Mouse (Mus musculus) 416B (cell line): ENCODE measurements around the gene Dapl1.

Experiments
- DNase-seq: peaks from one replicate; pipeline ENCODE4 v3.0.0; 2011; ENCODE audit warnings: low read depth

Dapl1 gene

DNA sequence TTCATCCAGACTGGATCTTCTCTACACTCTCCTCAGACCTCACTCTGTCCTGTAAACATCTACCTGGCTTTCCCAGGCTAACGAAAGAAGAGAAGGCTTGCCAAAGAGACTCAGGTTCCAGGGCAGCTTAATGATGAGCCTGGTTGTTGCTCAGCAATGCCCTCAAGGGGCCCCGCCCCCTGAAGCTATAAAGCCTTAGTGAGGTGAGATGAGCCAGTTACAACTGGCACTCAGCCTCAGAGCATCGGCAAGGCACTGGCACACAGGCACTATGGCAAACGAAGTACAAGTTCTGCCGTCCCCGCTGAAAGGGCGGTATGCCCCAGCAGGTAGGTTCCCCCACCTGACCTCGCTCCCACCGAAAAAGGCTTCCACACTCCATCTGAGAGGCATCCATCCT is at the start of gene Dapl1:
Gene Dapl1, plus strand, starts transcription at position 216 of the 400 bp plus-strand sequence.
- no peak for DNase-seq

DNA sequence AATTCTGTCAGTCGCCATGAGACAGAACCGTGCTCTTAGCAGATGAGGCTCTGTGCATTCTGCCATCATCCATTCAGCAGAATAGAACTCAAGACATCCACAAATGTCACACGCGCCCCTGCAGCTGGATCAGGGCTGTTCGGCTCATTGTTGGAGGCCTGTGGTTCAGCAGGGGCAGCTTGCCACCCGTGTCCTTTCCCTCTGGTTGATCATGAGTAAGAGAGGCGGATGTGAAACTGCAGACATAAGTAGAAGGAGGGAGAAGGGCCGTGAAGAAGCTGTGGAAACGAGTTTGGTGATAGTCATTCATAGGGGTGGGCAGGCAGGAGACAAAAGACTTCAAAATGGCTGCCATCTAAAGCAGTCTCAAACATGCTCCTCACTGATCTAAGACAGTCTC is 49.6 kb upstream of the Dapl1 start:
- DNase-seq = no peak

DNA sequence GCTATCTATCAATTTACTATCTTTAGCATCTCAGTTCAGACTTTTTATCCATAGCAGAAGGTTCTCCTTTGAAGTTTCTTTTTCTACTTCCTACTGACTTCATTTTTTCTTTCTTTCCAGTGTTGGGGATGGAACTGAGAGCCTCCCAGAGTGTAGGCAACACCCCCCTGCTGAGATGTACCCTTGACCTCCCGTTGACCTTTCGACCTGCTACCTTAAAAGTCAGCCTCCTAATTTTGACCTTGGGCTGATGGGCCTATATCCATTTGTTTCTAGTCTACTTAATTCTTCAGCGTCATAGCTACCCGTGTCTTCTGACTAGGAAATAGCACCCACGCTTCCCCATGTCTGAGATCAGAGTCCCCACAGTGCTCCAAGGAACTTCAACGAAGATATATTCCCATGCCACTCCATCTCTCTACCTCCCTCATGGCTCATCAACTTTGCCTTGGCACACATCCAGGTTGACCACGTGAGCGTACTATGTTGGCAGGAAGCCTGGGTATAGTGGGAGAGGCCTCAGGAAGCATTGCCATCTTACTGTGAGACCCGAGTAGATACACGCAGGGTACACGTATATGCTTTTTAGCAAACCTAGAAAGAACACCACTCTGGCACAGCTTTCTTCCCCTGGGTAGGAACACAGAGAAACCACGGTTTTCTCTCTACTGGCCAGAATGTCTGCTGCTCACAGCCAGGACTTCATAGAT is 46.6 kb upstream of the Dapl1 start:
- DNase-seq = peak; percentile 88

DNA sequence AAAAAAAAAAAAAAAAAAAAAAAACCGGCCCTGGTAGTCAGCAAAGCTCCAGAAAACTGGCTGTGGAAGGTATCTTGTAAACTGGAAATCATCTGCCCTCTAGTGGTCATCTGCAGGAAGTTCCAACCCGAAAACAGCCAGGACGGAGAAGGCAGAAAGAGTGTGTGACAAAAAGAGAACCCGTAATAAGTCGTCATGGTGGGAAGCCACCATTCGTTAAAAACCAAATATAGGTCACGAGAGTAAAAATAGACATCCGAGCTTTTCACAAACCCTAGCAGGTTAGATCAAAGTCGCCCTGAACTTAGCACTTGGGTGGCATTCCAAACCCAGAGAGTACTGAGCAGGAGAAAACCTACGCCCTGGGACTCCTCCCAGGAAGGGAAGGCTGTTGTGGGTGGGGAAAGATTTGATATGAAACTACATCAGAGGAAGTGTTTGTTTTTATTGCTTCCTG is 45.9 kb upstream of the Dapl1 start:
- peak; percentile 89 for DNase-seq

DNA sequence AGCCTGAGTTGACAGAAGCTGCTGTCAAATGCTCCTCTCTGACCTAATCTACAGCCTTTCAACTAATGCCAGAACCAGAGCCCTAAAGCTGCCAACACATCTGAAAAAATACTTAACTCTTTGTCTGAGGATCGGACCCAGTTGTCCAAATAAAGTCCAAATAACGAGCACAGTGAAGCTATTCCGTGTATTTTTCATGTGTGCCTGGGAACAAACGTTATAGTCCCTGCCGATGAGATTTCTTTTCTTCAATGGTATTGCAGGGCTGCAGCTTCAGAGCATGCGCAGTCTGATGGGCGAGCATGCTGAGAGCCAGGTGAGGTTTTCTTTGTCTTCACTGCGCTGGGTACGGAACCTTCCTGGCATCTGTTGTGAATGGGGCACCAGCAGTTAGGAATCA is 44.6 kb upstream of the Dapl1 start:
- DNase-seq = no peak

DNA sequence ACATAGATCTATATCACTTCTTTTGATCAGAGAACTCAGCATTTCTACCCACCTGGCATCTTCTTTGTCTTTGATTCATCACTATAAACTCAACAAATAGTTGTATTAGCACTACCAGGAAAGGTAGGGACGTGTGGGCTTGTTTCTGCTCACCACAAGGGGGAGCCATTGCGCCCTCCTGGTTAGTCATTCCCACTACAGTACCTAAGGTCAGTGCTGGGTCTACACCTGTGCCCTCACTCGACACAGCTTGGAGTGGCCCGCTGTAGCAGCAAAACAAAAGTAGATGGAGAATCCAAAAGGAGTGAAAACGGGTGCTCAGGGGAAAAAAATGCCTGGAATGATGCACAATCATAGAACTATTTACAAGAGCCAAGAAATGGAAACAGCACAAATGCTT is 44.0 kb upstream of the Dapl1 start:
- peak; percentile 66 for DNase-seq

DNA sequence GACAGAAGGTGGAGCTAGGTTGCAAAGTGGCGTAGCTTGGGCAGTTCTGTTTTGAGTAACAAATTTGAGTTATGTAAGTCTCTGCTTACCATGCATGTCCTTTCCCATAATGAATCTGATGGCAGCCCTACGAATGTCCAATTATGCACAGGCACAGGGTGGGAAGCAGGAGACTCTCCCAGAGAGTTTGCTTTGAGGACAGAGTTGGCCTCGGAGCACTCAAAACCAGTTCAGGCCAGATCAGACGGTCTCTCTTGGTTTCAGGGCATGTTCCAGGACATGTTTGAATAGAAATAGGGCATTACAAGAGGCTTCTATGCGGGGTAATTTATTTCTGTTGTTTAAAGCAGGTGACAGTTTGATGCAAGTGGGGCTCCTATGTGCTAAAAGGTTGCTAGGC is 42.8 kb upstream of the Dapl1 start:
- DNase-seq = no peak

DNA sequence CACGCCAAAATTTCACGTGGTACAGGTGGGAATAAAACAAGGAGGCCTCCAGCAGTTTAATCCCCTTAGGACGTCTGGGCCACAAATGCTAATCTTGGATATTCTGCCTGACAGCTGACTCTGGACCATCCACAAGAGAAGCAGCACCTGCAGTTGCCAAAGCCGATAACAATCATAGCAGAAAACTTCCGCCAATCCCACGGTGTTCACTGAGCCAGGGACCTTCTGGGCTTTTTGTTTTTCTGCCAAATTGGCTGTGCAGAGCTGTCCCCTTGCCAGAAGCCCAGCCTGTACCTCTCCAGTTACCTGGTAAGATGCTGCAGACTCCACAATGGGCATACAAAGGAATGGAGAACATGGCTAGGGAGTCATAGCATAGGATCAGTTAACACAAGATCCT is 37.8 kb upstream of the Dapl1 start:
- DNase-seq = no peak

DNA sequence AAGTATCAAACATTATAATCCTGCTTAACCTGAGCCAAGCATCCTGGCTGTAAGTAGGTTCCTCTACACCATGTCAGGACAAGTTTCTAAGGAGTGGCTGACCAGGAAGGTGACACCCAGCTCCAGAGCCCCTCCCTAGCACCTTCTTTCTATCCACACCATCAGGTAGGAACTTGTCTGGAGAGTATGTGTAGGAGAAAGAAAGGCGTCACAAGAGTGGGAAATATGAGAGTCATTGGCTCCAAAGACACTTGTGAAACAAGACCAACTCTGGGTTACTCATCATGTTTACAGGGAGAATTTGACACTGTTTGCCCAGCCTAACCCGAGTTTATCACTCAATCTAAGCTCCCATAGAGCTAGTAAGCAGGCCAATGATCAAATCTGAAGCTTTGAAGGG is 36.7 kb upstream of the Dapl1 start:
- DNase-seq = no peak

DNA sequence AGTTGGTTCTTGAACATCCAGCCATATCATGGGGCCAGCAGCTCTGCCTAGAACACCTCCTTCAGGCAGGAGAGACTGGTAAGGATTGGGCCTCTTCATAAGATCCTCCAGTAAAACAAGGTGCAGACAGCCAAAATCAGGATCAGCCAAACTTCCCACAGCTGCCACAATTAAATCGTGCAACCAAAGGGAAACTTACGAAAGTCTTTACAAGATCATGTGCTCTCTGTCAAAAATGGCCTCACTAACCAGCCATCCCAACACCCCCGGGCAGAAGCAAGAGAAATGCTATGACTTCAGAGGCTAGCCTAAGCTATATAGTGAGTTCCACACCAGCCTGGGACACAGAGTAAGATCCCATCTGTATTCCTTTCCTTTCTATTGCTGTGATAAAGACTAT is 35.9 kb upstream of the Dapl1 start:
- no peak for DNase-seq

DNA sequence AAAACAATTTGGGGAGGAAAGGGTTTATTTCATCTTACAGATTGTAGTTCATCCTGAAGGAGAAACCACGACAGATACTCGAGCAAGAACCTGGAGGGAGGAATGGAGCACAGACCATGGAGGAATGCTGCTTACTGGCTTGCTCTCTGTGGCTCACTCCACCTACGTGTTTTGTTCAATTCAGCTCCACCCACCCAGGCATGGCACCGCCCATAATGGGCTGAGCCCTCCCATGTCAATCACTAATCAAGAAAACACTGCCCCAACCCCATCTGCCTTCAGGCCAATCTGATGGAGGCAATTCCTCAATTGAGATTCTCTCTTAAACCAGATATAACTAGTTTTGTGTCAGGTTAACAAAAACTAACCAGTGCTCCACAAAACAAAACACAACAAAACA is 35.5 kb upstream of the Dapl1 start:
- DNase-seq = no peak

DNA sequence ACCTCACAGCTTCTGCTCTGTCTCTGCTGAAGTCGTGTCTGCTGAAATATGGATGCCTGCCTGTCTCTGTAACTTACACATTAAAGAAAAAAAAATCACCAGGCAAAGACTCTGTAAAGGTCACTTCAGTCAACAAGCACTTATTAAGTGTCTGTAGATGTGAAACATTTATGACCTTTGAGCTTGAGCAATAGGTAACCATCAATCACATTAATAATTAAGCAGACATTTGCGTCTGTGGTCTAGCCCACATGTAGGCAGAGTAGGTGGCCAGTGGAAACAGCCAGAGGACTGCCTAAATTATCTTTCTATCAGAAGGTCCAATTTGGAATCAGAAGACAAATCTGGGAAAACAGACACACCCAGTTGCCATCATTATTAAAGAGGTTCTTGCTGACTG is 32.8 kb upstream of the Dapl1 start:
- no peak for DNase-seq

DNA sequence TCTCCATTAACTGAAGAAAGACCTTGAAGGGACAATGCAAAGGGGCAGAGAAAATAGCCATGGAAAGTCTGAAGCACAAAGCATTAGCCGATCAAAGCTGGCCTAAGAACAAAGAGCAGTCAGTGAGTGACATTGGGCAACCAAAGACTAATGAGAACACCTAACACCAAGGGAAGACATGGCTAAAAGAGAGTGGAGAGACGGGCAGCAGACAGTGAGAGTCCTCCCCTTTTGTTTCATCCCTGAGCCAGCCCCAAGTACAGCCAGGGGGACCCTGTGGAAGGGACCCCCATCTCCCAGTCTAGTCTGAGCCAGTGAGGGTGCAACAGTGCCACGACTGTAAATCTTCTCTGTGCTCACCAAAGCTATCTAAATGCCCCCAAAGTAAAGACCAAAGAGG is 32.4 kb upstream of the Dapl1 start:
- DNase-seq = no peak

DNA sequence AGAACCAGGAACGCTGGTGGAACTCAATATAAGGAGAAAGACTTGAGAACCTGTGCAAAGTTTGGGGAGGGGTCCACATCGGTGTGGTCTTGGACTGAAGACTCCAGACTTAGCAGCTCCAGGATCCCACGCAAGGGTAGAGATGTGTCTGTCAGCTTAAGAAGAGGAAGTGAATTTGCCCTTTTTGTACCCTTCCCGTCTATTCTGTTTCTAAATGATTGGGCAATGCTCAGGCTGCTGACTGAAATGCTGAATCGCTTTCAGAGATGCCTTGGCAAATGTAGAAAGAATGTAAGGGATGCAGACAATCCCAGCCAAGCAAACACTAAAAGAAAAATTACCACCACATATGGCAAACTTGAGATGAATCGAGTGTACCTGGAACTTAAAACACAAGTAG is 22.4 kb upstream of the Dapl1 start:
- peak; percentile 18 for DNase-seq

DNA sequence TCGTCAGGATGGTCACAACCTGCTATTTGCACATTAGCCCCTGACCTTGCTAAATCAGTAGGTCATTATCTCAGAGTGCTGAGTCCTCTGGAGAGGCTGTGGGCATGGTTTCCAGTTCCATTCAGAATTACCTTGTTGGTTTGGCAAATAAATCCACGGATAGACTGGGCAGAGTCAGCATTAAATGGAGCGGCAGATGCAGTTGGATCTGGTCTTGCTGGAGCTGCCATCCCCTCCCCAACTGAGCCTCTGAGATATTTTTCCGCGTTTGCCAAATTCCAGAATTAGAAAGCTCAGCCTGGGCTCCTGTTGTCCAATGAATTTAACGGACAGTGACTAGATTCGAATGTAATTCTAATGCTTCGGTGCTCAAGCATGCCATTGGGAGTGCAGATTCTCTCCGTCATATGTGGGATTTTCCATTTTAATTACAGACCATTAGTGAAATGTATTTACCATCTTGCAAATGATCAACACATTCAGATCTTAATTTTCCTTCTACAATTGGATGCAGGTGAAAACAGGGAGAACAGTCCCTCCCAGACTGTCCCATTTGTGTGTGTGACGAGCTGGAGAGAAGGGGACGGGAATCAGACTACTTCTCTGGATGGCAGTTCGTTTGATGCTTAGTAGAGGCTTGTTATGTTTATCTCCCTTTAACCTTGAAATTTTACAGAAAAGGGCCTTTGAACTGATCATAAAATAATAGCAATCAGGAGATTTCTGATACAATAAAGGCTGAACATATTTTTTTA is 20.8 kb upstream of the Dapl1 start:
- no peak for DNase-seq

DNA sequence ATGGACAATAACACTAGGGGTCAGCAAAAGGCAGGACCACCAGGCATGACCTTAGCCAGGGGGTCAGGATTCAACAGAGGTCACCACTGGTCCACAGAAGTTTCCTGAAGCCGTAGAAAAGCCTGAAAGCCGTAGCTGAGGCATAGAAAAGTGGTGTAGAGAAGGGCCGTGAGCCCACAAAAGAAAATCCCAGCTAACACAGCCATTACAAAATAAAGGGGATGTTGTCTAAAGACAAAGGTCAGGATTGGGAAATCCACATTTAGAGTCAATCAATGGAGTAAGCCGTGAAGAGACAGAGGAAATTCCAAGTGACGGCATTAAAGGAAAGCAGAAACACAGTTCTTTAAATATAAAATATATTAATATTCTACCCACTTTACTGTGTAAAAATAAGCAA is 18.8 kb upstream of the Dapl1 start:
- no peak for DNase-seq

DNA sequence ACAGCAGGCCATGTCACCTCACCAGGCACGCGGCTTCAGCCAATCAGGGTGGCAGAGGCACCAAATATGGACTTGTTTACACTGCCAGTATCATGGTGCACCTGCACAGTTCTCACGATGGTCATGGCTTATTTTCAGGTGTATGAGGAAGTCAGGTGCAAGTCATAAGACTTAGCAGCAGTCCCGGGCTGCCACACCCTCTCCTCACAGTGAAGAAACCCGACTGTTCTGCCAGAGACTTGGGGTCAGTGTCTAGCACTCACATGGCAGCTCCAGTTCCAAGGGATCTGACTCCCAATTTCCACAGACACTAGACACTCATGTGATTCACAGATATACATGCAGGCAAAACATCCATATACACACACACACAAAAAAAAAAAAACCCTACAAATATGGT is 18.1 kb upstream of the Dapl1 start:
- DNase-seq = no peak

DNA sequence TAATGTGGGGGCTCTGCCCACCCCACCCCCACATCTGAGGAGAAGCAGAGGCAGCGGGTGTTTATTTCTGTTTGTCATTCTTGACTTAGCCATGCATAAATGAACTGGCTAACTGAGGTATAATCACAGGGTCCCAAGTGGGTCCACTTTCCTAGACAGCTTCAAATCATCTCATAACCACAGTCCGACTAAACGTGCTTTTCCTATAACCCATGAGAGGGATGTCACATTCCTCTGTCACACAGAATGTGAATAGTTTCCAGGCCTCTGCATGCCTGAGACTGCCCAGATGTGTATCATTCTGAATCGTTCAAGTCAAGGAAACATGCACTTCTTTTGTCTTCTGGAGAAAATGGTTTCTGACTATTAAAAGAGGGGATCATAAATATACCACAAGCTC is 17.4 kb upstream of the Dapl1 start:
- DNase-seq = no peak

DNA sequence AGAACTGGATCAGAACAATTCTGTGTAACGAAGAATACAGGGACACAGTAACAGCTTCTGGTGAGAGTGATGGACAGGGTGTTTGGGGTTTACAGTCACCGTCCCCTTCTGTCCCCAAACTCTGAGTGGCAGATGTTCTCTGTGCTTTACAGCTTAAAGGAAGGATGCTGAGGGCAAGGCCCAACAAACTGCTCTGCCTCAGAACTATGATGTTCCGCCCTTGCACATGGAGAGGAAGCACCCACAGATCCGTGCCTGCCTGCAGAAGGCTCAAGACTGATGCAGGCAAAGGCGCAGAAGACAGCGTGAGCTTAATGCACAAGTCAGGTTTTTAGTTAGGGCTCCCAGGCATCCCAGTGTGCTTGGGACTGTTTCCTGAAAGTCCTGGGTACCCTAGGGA is 16.5 kb upstream of the Dapl1 start:
- no peak for DNase-seq

DNA sequence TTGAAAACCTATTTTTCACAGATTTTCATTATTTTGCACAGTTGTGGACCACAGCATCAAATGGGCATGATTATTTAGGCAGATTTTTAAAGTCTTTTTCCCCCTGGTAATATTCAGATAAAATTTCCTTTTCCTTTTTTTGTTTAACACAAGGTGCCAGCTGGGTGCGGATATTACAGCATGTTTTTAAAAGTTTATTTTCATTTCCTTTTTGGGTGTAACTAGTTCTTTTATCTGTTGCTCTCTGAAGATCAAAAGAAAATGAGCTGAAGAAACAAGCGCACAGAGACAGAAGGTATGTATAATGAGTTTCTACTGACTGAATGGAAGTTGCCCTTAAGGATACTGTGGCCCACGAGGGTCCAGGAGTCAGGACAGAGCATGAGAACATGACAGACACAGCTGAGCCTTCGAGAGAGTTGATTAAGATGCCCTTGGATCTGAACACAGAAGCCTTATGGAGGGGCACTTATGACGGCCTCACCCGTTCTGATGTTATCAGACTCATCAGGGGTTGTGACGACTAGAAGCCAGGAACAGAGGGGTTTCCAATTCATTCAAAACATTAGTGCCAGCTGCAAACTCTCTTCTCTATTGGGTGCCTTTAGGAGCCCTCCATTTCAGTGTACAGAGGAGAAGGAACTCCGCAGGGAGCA is 14.7 kb upstream of the Dapl1 start:
- DNase-seq = no peak

DNA sequence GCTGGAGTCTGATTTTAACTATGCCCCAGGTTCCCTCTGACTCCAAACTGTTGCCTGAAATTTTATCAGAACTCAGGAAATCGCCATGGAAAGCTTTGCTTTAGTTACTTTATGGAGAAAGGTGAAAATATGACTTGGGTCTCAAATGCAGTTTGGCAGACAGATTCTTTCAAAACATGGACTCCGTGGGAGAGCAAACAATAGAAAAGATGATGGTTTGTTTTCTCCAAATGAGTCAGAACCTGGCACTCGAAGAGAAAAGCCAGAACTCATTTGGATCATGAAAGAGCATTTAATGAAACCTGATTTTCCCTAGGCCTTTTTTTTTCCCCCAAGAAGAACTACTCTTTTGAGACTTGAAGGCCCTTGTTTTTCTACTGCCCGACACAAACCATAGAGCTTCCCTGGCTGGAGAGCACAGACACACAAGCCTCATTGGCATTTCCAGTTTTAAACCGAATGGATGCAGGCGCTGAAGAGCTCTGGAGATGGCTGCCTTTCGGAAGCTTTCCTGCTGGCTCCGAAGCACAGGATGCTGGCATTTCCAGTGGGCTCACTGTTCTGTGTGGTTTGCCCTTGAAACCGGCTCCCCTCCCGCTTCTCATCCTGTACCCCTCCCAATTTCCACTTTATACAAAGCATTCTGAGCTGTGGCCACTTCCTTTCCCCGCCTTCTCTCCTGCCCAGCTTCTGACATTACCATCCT is 14.0 kb upstream of the Dapl1 start:
- no peak for DNase-seq

DNA sequence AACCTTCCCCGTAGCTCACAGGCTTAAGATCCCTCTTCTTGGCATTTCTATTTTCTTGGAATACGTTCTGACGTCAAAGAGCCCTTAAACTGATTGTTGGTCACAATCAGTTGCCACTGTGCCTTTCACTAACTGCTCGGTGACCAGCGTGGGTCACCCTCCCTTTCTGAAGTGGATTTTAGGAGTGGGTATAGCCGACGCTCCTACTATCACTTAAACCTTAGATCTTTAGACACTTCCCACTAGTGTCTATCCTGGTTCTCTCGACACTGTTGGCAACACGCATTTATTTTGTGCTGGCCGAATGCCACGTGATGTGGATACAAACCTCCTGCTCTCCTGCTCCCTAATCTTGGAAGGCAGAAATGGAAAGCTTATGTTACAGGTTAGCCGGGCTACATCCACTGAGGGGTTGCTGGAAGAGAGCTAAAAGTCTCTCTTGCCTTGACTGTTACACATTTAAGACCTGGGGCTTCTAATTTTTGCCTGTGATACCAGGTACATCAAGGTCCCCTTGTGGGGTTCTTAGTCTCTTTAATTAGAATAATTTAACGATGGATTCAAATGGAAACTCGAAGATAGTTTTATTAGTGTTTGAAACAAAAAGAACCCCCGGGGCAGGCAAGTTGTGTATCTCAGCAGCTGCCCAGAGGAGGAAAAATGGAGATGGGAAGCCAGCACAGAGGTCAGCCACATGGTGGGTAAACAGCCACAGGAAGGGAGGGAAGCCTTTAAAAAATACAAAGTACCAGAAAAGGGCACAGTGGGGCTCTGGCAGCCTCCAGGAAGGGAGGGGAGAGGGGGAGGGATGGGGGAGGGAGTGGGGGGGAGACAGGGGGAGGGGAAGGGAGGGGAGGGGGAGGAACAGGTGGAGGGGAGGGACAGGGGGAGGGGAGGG is 13.2 kb upstream of the Dapl1 start:
- no peak for DNase-seq
